Mouse (Mus musculus): ENCODE measurements around the gene Vasp. TPM values are rescaled to one million over a fixed set of nuclear protein-coding genes. Genes with fewer than 3 reads are reported as not detected.

Gene Vasp
- polyA plus RNA-seq, 1 experiment from 2014 or later = 109 TPM

- Histone ChIP-seq H3K9ac (replicated peaks; ENCODE audit: low read depth) (no peak overlapping the region), H3K4me1 (ENCODE audit: insufficient read depth, low read depth, low read length) (no peaks in the 10 kb centered on the region), H3K4me3 (ENCODE audit: low read depth, low read length) (no peak overlapping the region), H3K9me3 (ENCODE audit: low read length) (no peaks in the 10 kb centered on the region), H3K27ac (ENCODE audit: low read length) (no peak overlapping the region), H3K36me3 (ENCODE audit: insufficient read depth, low read length) (no peaks in the 10 kb centered on the region), H3K4me2 (replicated peaks; ENCODE audit: low read depth, low read length) (no peak overlapping the region), H3K27me3 (replicated peaks; ENCODE audit: insufficient read depth, low read length) (no peaks in the 10 kb centered on the region)
- ATAC-seq = no peak
- 92% methylated on average over 1 of the region's 1 CpGs for WGBS
- TF ChIP-seq CTCF (IDR thresholded peaks at IDR 0.05) = no peak
- TF ChIP-seq EP300 (IDR thresholded peaks at IDR 0.05) = no peak
- no peak for DNase-seq (ENCODE audit: low spot score)
Observed at GRCm38 (mm10) chr7:19246855-19247254, 24.8 kb downstream of the Vasp start.

DNA sequence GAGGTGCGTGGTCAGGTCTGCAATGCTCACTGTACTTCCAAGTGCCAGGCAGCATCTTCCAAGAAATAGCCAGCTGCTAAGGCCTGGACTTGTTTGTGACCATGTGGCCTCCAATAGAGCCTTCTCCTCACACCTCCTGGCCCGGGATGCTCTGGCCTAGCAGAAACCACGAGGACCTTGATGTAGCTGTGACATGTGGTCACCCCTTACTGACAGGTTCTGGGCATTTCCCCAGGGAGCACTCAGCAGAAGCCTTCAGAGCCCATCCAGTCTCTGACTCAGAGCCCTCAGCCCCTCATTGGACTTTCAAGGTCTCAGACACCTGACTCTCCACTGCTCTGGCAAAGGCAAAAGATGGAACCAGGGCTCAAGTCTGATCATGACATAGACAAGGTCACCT is 26.5 kb downstream of the Vasp start:
- Histone ChIP-seq H3K4me3 (ENCODE audit: low read depth, low read length) (no peak overlapping the region), H3K4me2 (replicated peaks; ENCODE audit: low read depth, low read length) (no peak overlapping the region), H3K27me3 (replicated peaks; ENCODE audit: insufficient read depth, low read length) (no peaks in the 10 kb centered on the region), H3K9me3 (ENCODE audit: low read length) (no peaks in the 10 kb centered on the region), H3K36me3 (ENCODE audit: insufficient read depth, low read length) (no peaks in the 10 kb centered on the region), H3K4me1 (ENCODE audit: insufficient read depth, low read depth, low read length) (no peaks in the 10 kb centered on the region), H3K27ac (ENCODE audit: low read length) (no peak overlapping the region), H3K9ac (replicated peaks; ENCODE audit: low read depth) (no peak overlapping the region)
- DNase-seq (ENCODE audit: low spot score) = no peak
- TF ChIP-seq EP300 (IDR thresholded peaks at IDR 0.05) (no peak), CTCF (IDR thresholded peaks at IDR 0.05) (no peak)
- no peak for ATAC-seq
- WGBS = 85% methylated on average over 3 of the region's 3 CpGs

DNA sequence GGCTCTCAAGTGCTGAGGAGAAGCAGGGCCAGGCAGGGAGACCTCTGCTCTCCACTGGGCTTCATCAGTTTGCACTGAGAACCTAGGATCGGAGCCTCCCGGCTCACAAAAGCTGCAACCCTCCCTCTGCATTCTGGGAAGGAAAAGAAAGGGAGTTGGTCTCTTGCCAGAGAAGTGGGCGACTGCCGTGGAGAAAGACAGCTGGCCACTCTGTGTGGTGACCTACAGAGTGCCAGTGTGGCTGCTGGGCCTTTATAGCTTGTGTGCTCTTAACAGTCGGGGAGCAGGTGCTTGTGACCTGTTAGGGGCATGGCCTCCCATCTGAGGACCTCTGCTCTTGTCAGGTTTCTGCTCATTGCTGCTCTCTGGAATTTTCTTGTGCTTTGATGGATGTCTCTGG is 27.8 kb downstream of the Vasp start:
- no peak overlapping the region for H3K9ac ChIP-seq (replicated peaks; ENCODE audit: low read depth)
- no peak for TF ChIP-seq CTCF (IDR thresholded peaks at IDR 0.05)
- no peak for TF ChIP-seq EP300 (IDR thresholded peaks at IDR 0.05)
- H3K4me2 ChIP-seq (replicated peaks; ENCODE audit: low read depth, low read length) = no peak overlapping the region
- H3K4me3 ChIP-seq (ENCODE audit: low read depth, low read length) = no peak overlapping the region
- no peak overlapping the region for H3K27ac ChIP-seq (ENCODE audit: low read length)
- H3K27me3 ChIP-seq (replicated peaks; ENCODE audit: insufficient read depth, low read length) = no peaks in the 10 kb centered on the region
- H3K9me3 ChIP-seq (ENCODE audit: low read length) = no peaks in the 10 kb centered on the region
- no peak for DNase-seq (ENCODE audit: low spot score)
- ATAC-seq = no peak
- 58% methylated on average over 5 of the region's 5 CpGs for WGBS
- H3K36me3 ChIP-seq (ENCODE audit: insufficient read depth, low read length) = no peaks in the 10 kb centered on the region
- H3K4me1 ChIP-seq (ENCODE audit: insufficient read depth, low read depth, low read length) = no peaks in the 10 kb centered on the region

DNA sequence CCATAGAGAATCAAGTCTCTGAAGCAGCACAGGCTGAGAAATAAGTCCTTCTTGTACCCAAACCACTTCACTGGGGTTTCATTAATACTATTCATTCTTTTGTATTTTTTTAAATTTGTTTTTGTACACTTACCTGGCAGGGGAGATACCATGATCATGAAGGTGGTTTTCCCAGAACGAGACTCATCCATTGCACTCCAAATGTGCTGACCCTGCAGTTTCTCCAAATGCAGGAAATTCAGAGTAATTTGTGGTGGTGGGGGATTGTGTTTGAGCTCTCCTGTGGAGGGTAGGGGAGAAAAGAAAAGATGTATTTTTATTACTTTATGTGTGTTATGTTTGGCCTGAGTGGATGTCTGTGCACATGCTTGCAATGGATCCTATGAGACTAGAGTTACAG is 29.6 kb downstream of the Vasp start:
- Histone ChIP-seq H3K27ac (ENCODE audit: low read length) (no peak overlapping the region), H3K27me3 (replicated peaks; ENCODE audit: insufficient read depth, low read length) (no peaks in the 10 kb centered on the region), H3K4me3 (ENCODE audit: low read depth, low read length) (no peak overlapping the region), H3K9me3 (ENCODE audit: low read length) (no peaks in the 10 kb centered on the region), H3K4me2 (replicated peaks; ENCODE audit: low read depth, low read length) (no peak overlapping the region), H3K36me3 (ENCODE audit: insufficient read depth, low read length) (no peaks in the 10 kb centered on the region), H3K9ac (replicated peaks; ENCODE audit: low read depth) (no peak overlapping the region), H3K4me1 (ENCODE audit: insufficient read depth, low read depth, low read length) (no peaks in the 10 kb centered on the region)
- no peak for DNase-seq (ENCODE audit: low spot score)
- no peak for ATAC-seq
- TF ChIP-seq CTCF (IDR thresholded peaks at IDR 0.05) (no peak), EP300 (IDR thresholded peaks at IDR 0.05) (no peak)
- WGBS = 88% methylated on average over 1 of the region's 1 CpGs

DNA sequence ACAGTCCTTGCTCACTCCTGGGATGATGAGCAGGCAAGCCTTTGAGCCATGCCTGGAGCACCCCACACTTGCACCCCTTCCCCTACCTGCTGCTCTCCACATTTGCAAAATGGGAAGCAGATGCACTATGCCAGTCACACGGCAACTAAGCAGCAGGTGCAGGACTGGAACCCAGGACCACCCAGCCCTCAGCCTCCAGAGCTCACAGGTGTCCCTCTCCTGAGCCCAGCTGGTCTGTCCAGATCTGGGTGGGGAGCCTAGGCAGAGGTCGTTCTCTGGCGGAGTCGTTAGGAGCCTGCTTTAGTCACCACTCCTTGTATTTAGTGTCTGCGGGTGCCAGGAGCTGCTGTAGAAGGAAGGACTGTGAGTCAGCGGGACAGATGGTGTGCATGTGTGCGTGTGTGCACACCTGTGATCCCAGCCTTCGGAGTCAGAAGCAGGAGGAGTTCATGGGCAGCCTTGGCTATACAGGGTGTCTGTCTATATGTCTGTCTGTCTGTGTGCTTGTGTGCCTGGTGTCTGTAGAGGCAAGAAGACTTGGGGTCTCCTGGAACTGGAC is 30.6 kb downstream of the Vasp start:
- DNase-seq (ENCODE audit: low spot score) (no peak), ATAC-seq (no peak)
- H3K4me2 ChIP-seq (replicated peaks; ENCODE audit: low read depth, low read length) = no peak overlapping the region
- no peaks in the 10 kb centered on the region for H3K4me1 ChIP-seq (ENCODE audit: insufficient read depth, low read depth, low read length)
- H3K27me3 ChIP-seq (replicated peaks; ENCODE audit: insufficient read depth, low read length) = no peaks in the 10 kb centered on the region
- H3K9ac ChIP-seq (replicated peaks; ENCODE audit: low read depth) = no peak overlapping the region
- H3K36me3 ChIP-seq (ENCODE audit: insufficient read depth, low read length) = no peaks in the 10 kb centered on the region
- H3K27ac ChIP-seq (ENCODE audit: low read length) = no peak overlapping the region
- WGBS = 89% methylated on average over 8 of the region's 8 CpGs
- TF ChIP-seq EP300 (IDR thresholded peaks at IDR 0.05) (no peak), CTCF (IDR thresholded peaks at IDR 0.05) (no peak)
- no peaks in the 10 kb centered on the region for H3K9me3 ChIP-seq (ENCODE audit: low read length)
- H3K4me3 ChIP-seq (ENCODE audit: low read depth, low read length) = no peak overlapping the region

DNA sequence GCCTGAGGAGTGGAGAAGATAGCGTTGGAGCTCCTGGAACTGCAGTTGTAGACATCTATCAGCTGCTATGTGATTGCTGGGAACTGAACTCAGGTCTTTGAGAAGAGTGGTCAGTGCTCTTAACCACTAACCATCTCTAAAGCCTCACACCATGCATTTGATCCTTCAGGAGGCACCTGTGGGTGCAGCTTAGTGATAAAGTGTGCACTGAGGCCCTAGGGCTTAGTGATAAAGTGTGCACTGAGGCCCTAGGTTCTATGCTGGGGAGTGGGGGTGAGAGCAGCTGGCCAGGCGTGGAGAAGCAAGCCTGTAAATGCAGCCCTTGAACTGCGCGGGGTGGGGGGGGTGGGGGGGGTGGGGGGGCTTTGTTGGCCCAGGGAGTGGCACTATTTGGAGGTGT is 31.6 kb downstream of the Vasp start:
- ATAC-seq (no peak), DNase-seq (ENCODE audit: low spot score) (no peak)
- no peaks in the 10 kb centered on the region for H3K9me3 ChIP-seq (ENCODE audit: low read length)
- H3K27me3 ChIP-seq (replicated peaks; ENCODE audit: insufficient read depth, low read length) = no peaks in the 10 kb centered on the region
- no peaks in the 10 kb centered on the region for H3K36me3 ChIP-seq (ENCODE audit: insufficient read depth, low read length)
- no peak overlapping the region for H3K27ac ChIP-seq (ENCODE audit: low read length)
- TF ChIP-seq CTCF (IDR thresholded peaks at IDR 0.05) (no peak), EP300 (IDR thresholded peaks at IDR 0.05) (no peak)
- H3K4me3 ChIP-seq (ENCODE audit: low read depth, low read length) = no peak overlapping the region
- no peak overlapping the region for H3K9ac ChIP-seq (replicated peaks; ENCODE audit: low read depth)
- 57% methylated on average over 2 of the region's 4 CpGs for WGBS
- H3K4me2 ChIP-seq (replicated peaks; ENCODE audit: low read depth, low read length) = no peak overlapping the region
- no peaks in the 10 kb centered on the region for H3K4me1 ChIP-seq (ENCODE audit: insufficient read depth, low read depth, low read length)

DNA sequence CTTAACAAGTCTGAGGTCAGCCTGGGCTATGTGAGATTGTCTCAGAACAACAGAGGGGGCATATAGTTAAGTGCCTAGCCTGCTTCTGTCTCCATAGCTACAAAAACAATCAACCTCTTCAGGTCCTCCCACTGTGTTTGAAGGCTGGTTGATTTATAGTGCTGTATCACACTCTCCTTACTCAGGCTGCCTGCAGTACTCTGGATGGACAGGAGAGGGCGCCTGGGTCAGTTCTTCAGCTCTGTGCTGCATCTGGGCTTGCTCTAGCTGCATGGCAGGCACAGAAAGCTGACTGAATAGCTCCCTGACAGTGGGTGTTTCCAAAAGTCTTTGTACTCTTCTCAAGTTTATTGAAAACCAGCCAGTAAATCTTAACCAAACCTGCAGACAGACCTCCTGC is 32.2 kb downstream of the Vasp start:
- no peaks in the 10 kb centered on the region for H3K36me3 ChIP-seq (ENCODE audit: insufficient read depth, low read length)
- TF ChIP-seq CTCF (IDR thresholded peaks at IDR 0.05) (peak; percentile 99), EP300 (IDR thresholded peaks at IDR 0.05) (no peak)
- H3K9me3 ChIP-seq (ENCODE audit: low read length) = no peaks in the 10 kb centered on the region
- H3K9ac ChIP-seq (replicated peaks; ENCODE audit: low read depth) = no peak overlapping the region
- no peaks in the 10 kb centered on the region for H3K4me1 ChIP-seq (ENCODE audit: insufficient read depth, low read depth, low read length)
- ATAC-seq = peak; percentile 89
- H3K27ac ChIP-seq (ENCODE audit: low read length) = no peak overlapping the region
- H3K27me3 ChIP-seq (replicated peaks; ENCODE audit: insufficient read depth, low read length) = no peaks in the 10 kb centered on the region
- 0% methylated on average over 1 of the region's 1 CpGs for WGBS
- H3K4me3 ChIP-seq (ENCODE audit: low read depth, low read length) = no peak overlapping the region
- DNase-seq (ENCODE audit: low spot score) = peak; percentile 89
- H3K4me2 ChIP-seq (replicated peaks; ENCODE audit: low read depth, low read length) = no peak overlapping the region

All from lung, postnatal 0 days (tissue).